Mouse (Mus musculus) liver, embryonic 14.5 days (tissue): ENCODE data around the gene Nlgn2.

Experiments
- CTCF ChIP-seq: IDR thresholded peaks from 2 replicates; pipeline ENCODE4 v1.5.1; 2016; ENCODE audit warnings: antibody characterized with exemption, low read depth, control low read depth
- EP300 ChIP-seq: IDR thresholded peaks from 2 replicates; pipeline ENCODE4 v1.6.1; 2016; ENCODE audit warnings: antibody characterized with exemption, low read depth

- TF ChIP-seq CTCF (no peak), EP300 (no peak)
Observed at GRCm38 (mm10) chr11:69775716-69776115, 61.9 kb downstream of the Nlgn2 start.
